Mouse (Mus musculus) liver, embryonic 16.5 days (tissue): ENCODE results near the gene Apbb1. TPM values are rescaled to one million over a fixed set of nuclear protein-coding genes. Genes with fewer than 3 reads are reported as not detected.

ENCODE experiments used
- ATAC-seq: fragments of 200-750 bp; cut with Nextera tagmentation; 2 replicates; pipeline ENCODE4 v1.8.0; 2017; ENCODE audit warnings: low read depth, mild to moderate bottlenecking, moderate number of reproducible peaks, moderate library complexity
- H3K27ac ChIP-seq: fragments of 300-500 bp; sonication (generic); 2 replicates; pipeline ENCODE4 v1.5.1; 2014; ENCODE audit warnings: mild to moderate bottlenecking, low read length
- H3K27me3 ChIP-seq: fragments of 300-500 bp; sonication (generic); 2 replicates; pipeline ENCODE4 v1.6.1; 2014; ENCODE audit warnings: low read depth, low read length, mixed read lengths; ENCODE audit not compliant: control insufficient read depth, insufficient read depth
- H3K36me3 ChIP-seq: fragments of 300-500 bp; sonication (generic); 2 replicates; pipeline ENCODE4 v1.6.1; 2014; ENCODE audit warnings: mild to moderate bottlenecking; ENCODE audit not compliant: control insufficient read depth, insufficient read depth
- H3K4me1 ChIP-seq: fragments of 300-500 bp; sonication (generic); 2 replicates; pipeline ENCODE4 v1.6.1; 2014; ENCODE audit warnings: low read depth, low read length, mixed read lengths; ENCODE audit not compliant: control insufficient read depth
- H3K4me2 ChIP-seq: fragments of 300-500 bp; sonication (generic); 2 replicates; pipeline ENCODE4 v1.6.1; 2014; ENCODE audit warnings: low read depth, low read length, mixed read lengths
- H3K4me3 ChIP-seq: fragments of 300-500 bp; sonication (generic); 2 replicates; pipeline ENCODE4 v1.5.1; 2014; ENCODE audit warnings: low read depth, mild to moderate bottlenecking, low read length
- H3K9ac ChIP-seq: fragments of 300-500 bp; sonication (generic); 2 replicates; pipeline ENCODE4 v1.6.1; 2014; ENCODE audit warnings: low read depth, low read length
- H3K9me3 ChIP-seq: fragments of 300-500 bp; sonication (generic); replicated peaks from 2 replicates; pipeline ENCODE4 v1.6.1; 2016; ENCODE audit warnings: low read length; ENCODE audit not compliant: control insufficient read depth
- WGBS: fragments of 180-500 bp; shearing (Covaris S2); extraction: QIAGEN DNeasy Blood & Tissue Kit; methylation state at CpG from one replicate; pipeline ENCODE4 v1.1.7; 2014; ENCODE audit not compliant: insufficient replicate concordance; 5-methylcytosine and 5-hydroxymethylcytosine counted together
- polyA plus RNA-seq: library from polyadenylated mRNA; unstranded; fragments of >200 nt; fragmentation: Nextera tagmentation; extraction: Ambion mirVana; gene quantifications from 2 replicates; pipeline ENCODE4 v1.2.1, GENCODE M21; 2015

The Apbb1 gene
- polyA plus RNA-seq, result 1.9 and 3.3 TPM in 2 replicates

DNA sequence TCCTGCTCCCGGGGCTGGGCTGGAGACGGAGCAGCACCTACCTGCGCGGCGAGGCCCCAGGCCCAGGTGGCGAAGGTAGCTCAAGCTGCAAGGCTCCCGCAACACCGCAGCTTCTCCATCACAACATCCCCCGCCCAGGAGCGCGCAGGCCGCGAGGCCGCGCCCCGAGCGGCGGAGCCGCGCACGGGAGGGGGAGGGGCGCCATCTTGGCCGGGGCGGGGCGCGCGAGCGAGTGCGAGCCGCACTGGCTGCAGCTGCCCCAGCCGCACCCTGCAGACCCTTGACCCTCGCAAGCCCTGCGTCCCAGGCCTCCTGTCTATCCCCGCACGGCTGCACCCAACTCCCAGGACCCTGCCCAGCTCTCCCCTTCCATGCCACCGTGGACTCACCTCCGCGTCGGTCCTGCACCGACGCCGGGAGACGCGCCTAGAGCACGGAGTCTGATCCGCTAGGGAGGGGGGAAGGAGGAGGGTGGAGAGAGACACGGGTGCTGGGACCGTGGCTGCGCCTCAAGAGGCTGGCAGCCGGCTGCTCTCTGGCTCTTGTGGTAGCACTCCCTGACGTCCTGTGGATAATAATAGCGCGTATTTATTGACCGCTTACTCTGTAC lies at the start of gene Apbb1:
TSS of gene Apbb1 (minus strand) at position 560 of the 610 bp plus-strand sequence.
- H3K27me3 ChIP-seq, result peaks cover 13% of the 10 kb centered on the region
- peak within 1 kb of the TSS; percentile 46 for H3K9ac ChIP-seq
- H3K27ac ChIP-seq, result no peak within 1 kb of the TSS
- ATAC-seq, result peak; percentile 88
- H3K36me3 ChIP-seq, result no peaks in the 10 kb centered on the region
- H3K4me1 ChIP-seq, result peaks cover 3% of the 10 kb centered on the region
- H3K4me3 ChIP-seq, result peak within 1 kb of the TSS; percentile 65
- WGBS, result under 1% methylated on average over 45 of the region's 54 CpGs
- H3K9me3 ChIP-seq, result no peaks in the 10 kb centered on the region
- peak within 1 kb of the TSS; percentile 77 for H3K4me2 ChIP-seq

DNA sequence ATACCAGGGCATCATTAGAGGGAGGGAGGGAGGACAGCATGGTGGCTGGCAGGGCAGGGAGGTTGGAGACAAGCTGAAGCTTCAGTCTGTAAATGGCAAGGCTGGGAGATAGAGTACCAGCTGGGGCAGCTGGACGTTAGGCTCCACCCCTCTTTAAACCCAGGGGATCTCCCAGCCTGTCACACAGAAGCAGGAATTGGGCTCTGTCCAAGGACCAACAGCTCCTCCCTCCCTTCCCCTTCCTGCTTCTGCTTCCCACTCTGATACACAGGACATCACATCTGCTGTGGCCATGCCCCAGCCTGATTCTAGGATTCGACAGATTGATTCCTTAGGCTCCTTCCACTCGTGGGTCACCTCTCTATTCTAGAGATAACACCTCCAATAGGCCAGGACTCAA lies 47.2 kb upstream of the Apbb1 start:
- no peak overlapping the region for H3K9ac ChIP-seq

DNA sequence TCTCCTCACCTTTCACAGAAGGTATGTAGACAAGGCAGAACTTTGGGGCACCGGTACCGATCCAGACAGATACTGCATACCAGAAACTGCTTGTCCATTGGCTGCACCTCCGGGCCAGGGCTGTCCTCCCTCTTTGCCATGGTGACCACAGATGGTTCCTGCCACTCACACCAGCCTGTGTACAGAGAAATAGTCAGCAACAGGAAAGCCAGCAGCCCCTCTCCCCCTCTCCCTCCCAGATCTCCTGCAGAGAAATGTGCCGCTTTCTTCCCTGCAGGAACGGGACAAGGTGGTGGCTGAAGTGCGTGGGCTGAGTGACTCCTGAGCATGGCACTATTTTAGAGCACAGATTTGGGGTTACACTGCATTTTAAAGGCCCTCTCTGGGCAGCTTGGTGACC lies 43.9 kb upstream of the Apbb1 start:
- H3K4me1 ChIP-seq, result no peaks in the 10 kb centered on the region
- H3K4me3 ChIP-seq, result no peak overlapping the region
- H3K4me2 ChIP-seq, result no peak overlapping the region
- H3K27me3 ChIP-seq, result no peaks in the 10 kb centered on the region
- no peak overlapping the region for H3K27ac ChIP-seq
- WGBS, result 76% methylated on average over 6 of the region's 6 CpGs
- no peak for ATAC-seq
- no peak overlapping the region for H3K9ac ChIP-seq
- no peaks in the 10 kb centered on the region for H3K9me3 ChIP-seq
- H3K36me3 ChIP-seq, result no peaks in the 10 kb centered on the region

More for the DNA sequence above, 47.2 kb upstream of the Apbb1 start:
- peaks cover 1% of the 10 kb centered on the region; the same call in 1 of the 2 replicates for H3K4me1 ChIP-seq
- no peaks in the 10 kb centered on the region for H3K36me3 ChIP-seq
- H3K27me3 ChIP-seq, result peaks cover 6% of the 10 kb centered on the region
- no peak overlapping the region for H3K4me3 ChIP-seq
- no peaks in the 10 kb centered on the region for H3K9me3 ChIP-seq
- 13% methylated on average over 3 of the region's 3 CpGs for whole genome bisulfite sequencing
- no peak overlapping the region for H3K4me2 ChIP-seq
- H3K27ac ChIP-seq, result no peak overlapping the region
- ATAC-seq, result 0 out of 2 replicates have a peak, but pooled peaks have one; percentile 10

DNA sequence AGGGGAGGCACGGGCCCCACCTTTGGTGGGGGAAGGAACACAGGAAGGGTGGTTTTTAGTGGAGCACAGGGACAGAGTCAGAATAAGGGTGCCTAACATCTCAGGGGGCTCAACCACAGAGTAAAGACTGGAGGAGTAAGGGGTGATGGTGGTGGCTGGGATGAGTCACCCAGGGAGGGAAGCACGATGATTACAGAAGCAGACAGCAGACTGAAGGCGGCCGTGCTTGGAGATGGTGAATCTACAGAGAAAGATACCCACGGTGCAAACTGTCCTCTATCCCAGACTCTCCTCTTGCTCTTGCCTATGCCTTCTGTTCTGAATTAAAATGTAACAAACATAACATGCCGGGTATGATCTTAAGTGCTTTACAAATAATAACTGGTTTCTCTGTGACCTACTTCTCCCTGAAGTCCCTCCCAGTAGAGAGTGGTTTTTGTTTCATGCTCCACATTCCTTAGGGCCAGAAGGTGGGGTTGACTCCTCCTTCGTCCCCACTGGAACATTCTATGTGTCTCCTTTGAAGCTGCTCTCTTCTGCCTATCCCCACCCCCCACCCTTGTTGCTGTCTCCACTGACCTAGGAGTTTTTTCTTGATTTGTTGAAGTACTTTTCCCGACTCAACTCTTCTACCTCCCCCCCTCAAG lies 40.3 kb upstream of the Apbb1 start:
- H3K9ac ChIP-seq, result no peak overlapping the region
- no peaks in the 10 kb centered on the region for H3K9me3 ChIP-seq
- no peak overlapping the region for H3K4me2 ChIP-seq
- WGBS, result 65% methylated on average over 8 of the region's 8 CpGs
- H3K27me3 ChIP-seq, result no peaks in the 10 kb centered on the region
- H3K4me3 ChIP-seq, result no peak overlapping the region
- ATAC-seq, result no peak
- no peaks in the 10 kb centered on the region for H3K36me3 ChIP-seq
- H3K27ac ChIP-seq, result no peak overlapping the region
- H3K4me1 ChIP-seq, result no peaks in the 10 kb centered on the region

DNA sequence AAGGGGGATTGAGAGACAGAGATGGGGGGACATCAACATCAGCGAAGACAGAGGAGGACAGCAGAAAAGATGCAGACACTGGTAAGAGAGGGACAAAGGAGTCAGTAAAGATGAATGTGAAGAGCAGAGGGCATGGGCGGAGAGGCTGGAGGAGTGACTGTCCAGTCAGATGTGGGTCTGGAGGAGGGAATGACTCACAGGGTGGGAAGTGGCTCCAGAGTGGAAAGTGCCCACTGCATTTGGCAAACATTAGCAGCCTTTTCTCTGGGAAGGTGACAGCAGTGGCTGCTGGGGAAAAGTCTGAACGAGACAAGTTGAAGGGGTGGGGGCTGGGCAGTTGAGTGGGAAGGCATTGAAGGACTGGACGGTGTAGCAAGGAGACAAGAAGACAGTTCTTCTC lies 39.6 kb upstream of the Apbb1 start:
- Histone ChIP-seq H3K36me3 (no peaks in the 10 kb centered on the region), H3K4me1 (no peaks in the 10 kb centered on the region), H3K9ac (no peak overlapping the region), H3K27me3 (no peaks in the 10 kb centered on the region), H3K4me2 (no peak overlapping the region), H3K9me3 (no peaks in the 10 kb centered on the region), H3K27ac (no peak overlapping the region), H3K4me3 (no peak overlapping the region)
- 65% methylated on average over 4 of the region's 4 CpGs for WGBS
- ATAC-seq, result no peak

DNA sequence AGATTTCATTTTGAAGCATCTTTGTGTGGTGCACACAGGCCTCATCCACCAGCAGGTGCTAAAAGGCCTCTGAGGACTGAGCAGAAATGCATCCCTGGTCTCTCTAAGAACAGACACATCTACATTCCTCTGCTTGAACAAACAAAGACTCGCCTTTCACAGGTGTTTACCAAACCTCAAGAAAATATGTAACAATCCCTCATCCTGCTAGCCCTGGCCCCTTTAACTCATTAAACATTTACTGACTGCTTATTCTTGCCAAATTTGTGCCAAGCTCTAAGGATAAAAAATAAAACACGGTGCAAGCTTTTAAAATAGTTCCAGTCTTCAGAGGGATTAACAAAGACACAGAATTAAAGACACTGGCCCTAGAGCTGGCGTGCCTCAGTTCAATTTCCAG lies 38.2 kb upstream of the Apbb1 start:
- Histone ChIP-seq H3K4me3 (no peak overlapping the region), H3K4me1 (no peaks in the 10 kb centered on the region), H3K4me2 (no peak overlapping the region), H3K36me3 (no peaks in the 10 kb centered on the region; the same call in 1 of the 2 replicates), H3K9me3 (no peaks in the 10 kb centered on the region), H3K9ac (no peak overlapping the region), H3K27ac (no peak overlapping the region), H3K27me3 (no peaks in the 10 kb centered on the region)
- WGBS, result 59% methylated on average over 3 of the region's 3 CpGs
- ATAC-seq, result no peak

DNA sequence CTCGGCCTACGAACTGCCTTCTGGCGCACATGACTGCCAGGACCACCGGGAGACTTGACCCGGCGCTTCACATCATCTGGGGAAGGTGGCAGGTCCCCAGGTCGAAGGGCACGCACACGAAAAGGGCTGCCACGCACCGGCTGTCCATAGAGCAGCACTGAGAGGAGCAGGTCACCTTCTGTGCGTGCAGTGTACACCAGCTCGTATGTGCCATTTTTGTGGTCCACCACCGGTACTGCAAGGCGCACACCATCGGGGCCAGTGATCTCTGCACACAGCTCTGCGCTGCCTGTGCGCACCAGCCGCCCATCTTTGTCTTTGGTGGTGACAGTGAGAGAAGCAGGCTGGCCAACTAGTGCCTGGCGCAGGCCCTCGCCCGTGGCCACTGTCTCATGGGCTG lies 36.4 kb upstream of the Apbb1 start:
- H3K4me3 ChIP-seq, result no peak overlapping the region
- no peak overlapping the region for H3K27ac ChIP-seq
- no peak for ATAC-seq
- no peaks in the 10 kb centered on the region; the same call in 1 of the 2 replicates for H3K36me3 ChIP-seq
- H3K27me3 ChIP-seq, result no peaks in the 10 kb centered on the region
- no peaks in the 10 kb centered on the region for H3K9me3 ChIP-seq
- no peak overlapping the region for H3K9ac ChIP-seq
- 83% methylated on average over 22 of the region's 22 CpGs for WGBS
- H3K4me2 ChIP-seq, result no peak overlapping the region
- no peaks in the 10 kb centered on the region for H3K4me1 ChIP-seq

DNA sequence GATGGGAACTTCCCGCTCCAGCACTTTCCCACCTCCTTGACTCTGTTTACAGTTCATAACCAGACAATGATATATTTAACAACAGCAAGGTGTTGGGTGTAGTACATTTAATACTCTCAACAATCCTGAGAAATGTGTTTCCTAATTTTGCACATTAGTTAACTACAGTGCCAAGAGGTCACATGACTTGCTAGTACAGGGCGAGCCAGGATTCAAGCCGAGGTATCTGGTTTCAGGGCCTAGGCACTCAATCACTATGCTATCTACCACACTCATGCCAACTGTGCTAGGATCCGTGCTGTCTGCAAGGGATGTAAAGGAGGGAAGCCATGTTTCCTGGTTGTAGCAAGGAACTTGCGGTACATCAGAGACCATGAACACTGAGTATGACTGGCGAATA lies 35.1 kb upstream of the Apbb1 start:
- H3K27ac ChIP-seq, result no peak overlapping the region
- no peak overlapping the region for H3K9ac ChIP-seq
- no peak overlapping the region for H3K4me2 ChIP-seq
- no peaks in the 10 kb centered on the region; the same call in 1 of the 2 replicates for H3K36me3 ChIP-seq
- no peaks in the 10 kb centered on the region for H3K9me3 ChIP-seq
- no peak for ATAC-seq
- 72% methylated on average over 6 of the region's 6 CpGs for WGBS
- H3K4me3 ChIP-seq, result no peak overlapping the region
- H3K27me3 ChIP-seq, result no peaks in the 10 kb centered on the region
- no peaks in the 10 kb centered on the region for H3K4me1 ChIP-seq

DNA sequence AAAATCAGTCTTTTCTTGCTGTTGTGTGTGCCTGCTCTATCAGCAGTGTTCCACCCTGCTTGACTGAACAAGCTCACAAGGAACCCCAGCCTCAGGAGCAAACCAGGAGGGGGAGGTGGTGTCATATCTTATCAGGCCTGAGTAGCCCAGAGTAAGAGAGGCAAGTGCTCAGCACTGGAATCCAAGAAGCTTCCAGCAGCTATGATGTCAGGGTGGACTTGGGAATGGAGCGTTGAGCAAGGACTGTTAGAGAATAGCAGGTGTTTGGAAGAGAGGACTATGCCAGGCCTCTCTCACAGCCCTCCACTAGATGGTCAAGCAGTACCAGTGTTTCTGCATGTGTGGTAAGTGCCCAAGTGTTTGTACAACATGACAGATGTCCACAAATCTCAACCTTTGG lies 34.3 kb upstream of the Apbb1 start:
- Histone ChIP-seq H3K4me2 (no peak overlapping the region), H3K9ac (no peak overlapping the region), H3K9me3 (no peaks in the 10 kb centered on the region), H3K27me3 (no peaks in the 10 kb centered on the region), H3K4me1 (no peaks in the 10 kb centered on the region), H3K36me3 (no peaks in the 10 kb centered on the region; the same call in 1 of the 2 replicates), H3K4me3 (no peak overlapping the region), H3K27ac (no peak overlapping the region)
- no peak for ATAC-seq
- 57% methylated on average over 1 of the region's 1 CpGs for WGBS
